Mouse (Mus musculus): ENCODE data around the gene Tns2. TPM values are rescaled to one million over a fixed set of nuclear protein-coding genes. Genes with fewer than 3 reads are reported as not detected.

Gene Tns2
- total RNA-seq (2014; rRNA removed; ENCODE audit: low replicate concordance) (40.3 and 57.9 TPM in 2 replicates), polyA plus RNA-seq (2015; fragmentation: Nextera tagmentation; extraction: Ambion mirVana) (21.9 and 24.6 TPM in 2 replicates)

GRCm38 (mm10) chr15:102100161-102100981, at the start of gene Tns2:
Tns2 (plus strand) TSS chr15:102100413.
- TF ChIP-seq CTCF (IDR thresholded peaks at IDR 0.05; ENCODE audit: low read depth) (peak; percentile 48), EP300 (IDR thresholded peaks at IDR 0.05; ENCODE audit: low read depth) (no peak)
- H3K36me3 ChIP-seq (replicated peaks; ENCODE audit: control insufficient read depth, insufficient read depth, low read length): peaks cover 19% of the 10 kb centered on the region
- under 1% methylated on average over 64 of the region's 82 CpGs for WGBS
- H3K9me3 ChIP-seq (replicated peaks; ENCODE audit: control insufficient read depth, low read length): no peaks in the 10 kb centered on the region
- ATAC-seq (ENCODE audit: insufficient read depth, low read depth): peak; percentile 43
- no peaks in the 10 kb centered on the region for H3K27me3 ChIP-seq (ENCODE audit: control insufficient read depth, insufficient read depth, low read length)
- peak within 1 kb of the TSS; percentile 56 for H3K4me3 ChIP-seq (ENCODE audit: low read depth, low read length)
- DNase-seq (ENCODE audit: low spot score): peak; percentile 77
- H3K4me1 ChIP-seq (ENCODE audit: control insufficient read depth, insufficient read depth): peaks cover 42% of the 10 kb centered on the region
- peak within 1 kb of the TSS; percentile 68 for H3K9ac ChIP-seq (replicated peaks; ENCODE audit: low read depth, low read length)
- peak within 1 kb of the TSS; percentile 99 for H3K27ac ChIP-seq (ENCODE audit: low read depth)
- peak within 1 kb of the TSS; percentile 77 for H3K4me2 ChIP-seq (ENCODE audit: low read depth, low read length)

- Histone ChIP-seq H3K9me3 (replicated peaks; ENCODE audit: control insufficient read depth, low read length) (no peaks in the 10 kb centered on the region), H3K36me3 (replicated peaks; ENCODE audit: control insufficient read depth, insufficient read depth, low read length) (no peaks in the 10 kb centered on the region), H3K27me3 (ENCODE audit: control insufficient read depth, insufficient read depth, low read length) (no peaks in the 10 kb centered on the region), H3K9ac (replicated peaks; ENCODE audit: low read depth, low read length) (peak overlapping the region; percentile 15), H3K4me2 (ENCODE audit: low read depth, low read length) (peak overlapping the region; percentile 80), H3K4me1 (ENCODE audit: control insufficient read depth, insufficient read depth) (0 out of 2 replicates have a peak, but pooled peaks cover 6% of the 10 kb centered on the region), H3K27ac (ENCODE audit: low read depth) (no peak overlapping the region; the same call in 1 of the 2 replicates), H3K4me3 (ENCODE audit: low read depth, low read length) (peak overlapping the region; percentile 46)
- TF ChIP-seq CTCF (IDR thresholded peaks at IDR 0.05; ENCODE audit: low read depth) (no peak), EP300 (IDR thresholded peaks at IDR 0.05; ENCODE audit: low read depth) (no peak)
- ATAC-seq (ENCODE audit: insufficient read depth, low read depth): peak; percentile 76
- peak; percentile 43 for DNase-seq (ENCODE audit: low spot score)
- 3% methylated on average over 24 of the region's 33 CpGs for WGBS
These were observed 48.1 kb upstream of the Tns2 start for GRCm38 (mm10) chr15:102051920-102052683.

- no peak overlapping the region for H3K27ac ChIP-seq (ENCODE audit: low read depth)
- no peaks in the 10 kb centered on the region for H3K9me3 ChIP-seq (replicated peaks; ENCODE audit: control insufficient read depth, low read length)
- H3K36me3 ChIP-seq (replicated peaks; ENCODE audit: control insufficient read depth, insufficient read depth, low read length): no peaks in the 10 kb centered on the region
- H3K4me1 ChIP-seq (ENCODE audit: control insufficient read depth, insufficient read depth): 0 out of 2 replicates have a peak, but pooled peaks cover 9% of the 10 kb centered on the region
- no peak overlapping the region for H3K4me3 ChIP-seq (ENCODE audit: low read depth, low read length)
- DNase-seq (ENCODE audit: low spot score): no peak
- H3K9ac ChIP-seq (replicated peaks; ENCODE audit: low read depth, low read length): no peak overlapping the region
- WGBS: 69% methylated on average over 15 of the region's 15 CpGs
- no peaks in the 10 kb centered on the region for H3K27me3 ChIP-seq (ENCODE audit: control insufficient read depth, insufficient read depth, low read length)
- no peak overlapping the region for H3K4me2 ChIP-seq (ENCODE audit: low read depth, low read length)
- peak; percentile 55 for ATAC-seq (ENCODE audit: insufficient read depth, low read depth)
- no peak for TF ChIP-seq CTCF (IDR thresholded peaks at IDR 0.05; ENCODE audit: low read depth)
These were observed 43.6 kb upstream of the Tns2 start for GRCm38 (mm10) chr15:102056495-102057174.

GRCm38 (mm10) chr15:102065661-102066325, 34.4 kb upstream of the Tns2 start:
- peak; percentile 88 for ATAC-seq (ENCODE audit: insufficient read depth, low read depth)
- Histone ChIP-seq H3K9ac (replicated peaks; ENCODE audit: low read depth, low read length) (no peak overlapping the region), H3K27ac (ENCODE audit: low read depth) (no peak overlapping the region), H3K4me1 (ENCODE audit: control insufficient read depth, insufficient read depth) (0 out of 2 replicates have a peak, but pooled peaks cover 2% of the 10 kb centered on the region), H3K4me3 (ENCODE audit: low read depth, low read length) (no peak overlapping the region), H3K36me3 (replicated peaks; ENCODE audit: control insufficient read depth, insufficient read depth, low read length) (no peaks in the 10 kb centered on the region), H3K27me3 (ENCODE audit: control insufficient read depth, insufficient read depth, low read length) (0 out of 2 replicates have a peak, but pooled peaks cover 4% of the 10 kb centered on the region), H3K9me3 (replicated peaks; ENCODE audit: control insufficient read depth, low read length) (no peaks in the 10 kb centered on the region), H3K4me2 (ENCODE audit: low read depth, low read length) (no peak overlapping the region)
- 4% methylated on average over 20 of the region's 20 CpGs for WGBS
- TF ChIP-seq EP300 (IDR thresholded peaks at IDR 0.05; ENCODE audit: low read depth) (no peak), CTCF (IDR thresholded peaks at IDR 0.05; ENCODE audit: low read depth) (peak; percentile 99)
- DNase-seq (ENCODE audit: low spot score): peak; percentile 95

All from heart, postnatal 0 days (tissue).